Mouse (Mus musculus) left cerebral cortex, adult 11 months (tissue): ENCODE measurements at regions not wholly inside any gene's neighbourhood (a gene's known extent, or its start where the extent isn't known, plus 50 kb on each side); places are given as distances from the start of the nearest gene placed in this dataset.

ENCODE experiments used
- DNase-seq: peaks from one replicate; pipeline ENCODE4 v3.0.0; 2022; ENCODE audit warnings: low spot score

DNA sequence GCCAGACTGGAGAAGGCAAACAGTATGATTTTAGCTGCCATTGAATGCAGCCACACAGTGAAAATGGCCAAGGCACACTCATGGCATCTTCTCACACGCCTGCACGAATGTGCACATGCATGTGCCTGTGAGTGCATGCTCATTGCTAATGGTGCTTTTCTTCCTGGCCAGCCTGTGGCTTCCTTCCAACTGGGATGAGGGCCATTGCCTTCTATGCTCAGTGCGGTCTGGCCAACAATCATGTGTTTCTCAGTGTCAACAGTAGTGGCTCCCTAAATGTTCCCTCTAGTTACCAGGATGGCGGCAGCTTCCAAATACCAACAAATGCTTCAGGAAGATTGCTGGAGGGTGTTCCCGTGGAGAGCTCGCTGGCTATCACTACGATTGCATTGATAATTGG is 131.7 kb upstream of the Sall1 start:
- DNase-seq = no peak

DNA sequence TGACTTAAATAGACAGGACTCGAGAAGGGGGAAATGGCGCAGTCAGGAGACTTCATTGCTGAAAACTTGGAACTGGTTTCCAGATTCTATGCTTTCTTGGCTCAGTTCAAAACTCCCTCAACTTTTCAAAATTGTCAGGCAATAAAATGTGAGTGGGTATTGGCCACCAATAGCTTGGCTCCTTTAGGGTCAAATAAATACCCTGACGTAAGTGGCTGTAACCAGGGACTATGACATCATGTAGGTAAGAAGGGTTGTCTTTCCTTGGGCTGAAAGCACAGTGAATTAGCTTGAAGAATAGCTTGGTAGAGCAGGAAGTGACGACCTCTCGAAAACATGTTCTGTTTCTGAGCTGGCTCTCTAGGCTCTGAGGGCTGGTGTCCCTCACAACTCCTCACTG is 127.6 kb upstream of the Sall1 start:
- DNase-seq = no peak

DNA sequence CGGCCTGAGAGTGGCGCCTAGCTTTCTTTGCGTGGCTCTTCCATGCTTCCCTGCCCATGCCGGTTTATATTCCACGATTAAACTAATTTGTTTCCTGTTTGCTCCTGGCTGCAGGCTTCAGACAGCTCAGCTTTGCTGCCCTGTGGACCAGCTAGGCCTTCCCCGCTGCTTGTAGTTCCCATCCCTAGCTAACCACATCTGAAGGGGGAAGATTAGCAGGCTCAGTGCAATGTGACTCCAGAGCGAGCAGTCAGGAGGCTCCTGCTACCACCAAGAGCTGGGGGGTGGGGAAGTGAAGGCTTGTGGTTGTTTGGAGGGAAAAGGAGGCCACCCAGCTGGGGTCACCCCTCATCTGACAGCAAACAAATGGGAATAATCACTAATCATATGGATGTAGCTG is 125.5 kb upstream of the Sall1 start:
- DNase-seq = no peak

DNA sequence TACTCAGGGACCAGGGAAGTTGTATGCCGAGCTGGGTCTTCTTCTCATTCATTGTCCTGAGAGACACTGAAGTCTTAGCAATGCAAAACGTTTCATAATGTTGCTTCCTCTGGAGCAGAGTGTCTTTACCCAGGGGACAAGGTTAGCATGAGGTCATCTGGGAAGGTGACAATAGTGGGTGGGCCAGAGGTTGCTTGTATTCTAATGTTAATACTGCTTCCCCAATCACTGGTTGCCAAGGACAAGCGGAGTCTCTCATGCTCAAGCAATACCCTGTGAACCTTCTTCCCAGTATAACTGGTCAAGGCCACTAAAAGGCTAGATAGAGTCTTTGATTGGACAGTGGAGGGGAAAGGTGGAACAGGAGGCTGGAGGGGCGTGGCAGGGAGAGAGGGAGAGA is 123.1 kb upstream of the Sall1 start:
- no peak for DNase-seq

DNA sequence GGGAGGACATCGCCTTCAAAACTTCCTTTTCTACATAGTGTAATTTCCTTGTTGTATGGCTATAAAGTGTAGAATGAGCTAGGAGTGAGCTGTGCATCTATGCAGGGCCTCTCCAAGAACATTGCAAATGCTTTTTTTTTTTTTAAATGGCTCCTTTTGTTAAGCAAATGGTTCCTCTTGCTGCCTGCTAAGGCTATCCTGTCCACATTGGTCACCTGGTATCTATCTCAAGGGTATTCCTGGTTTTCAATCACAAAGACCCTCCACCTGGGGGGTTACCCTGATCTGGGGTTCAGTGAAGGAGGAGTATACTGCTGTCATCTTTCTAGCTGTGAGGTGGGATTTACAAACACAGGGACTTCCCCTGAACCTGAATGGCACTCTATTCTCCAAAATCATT is 112.9 kb upstream of the Sall1 start:
- no peak for DNase-seq

DNA sequence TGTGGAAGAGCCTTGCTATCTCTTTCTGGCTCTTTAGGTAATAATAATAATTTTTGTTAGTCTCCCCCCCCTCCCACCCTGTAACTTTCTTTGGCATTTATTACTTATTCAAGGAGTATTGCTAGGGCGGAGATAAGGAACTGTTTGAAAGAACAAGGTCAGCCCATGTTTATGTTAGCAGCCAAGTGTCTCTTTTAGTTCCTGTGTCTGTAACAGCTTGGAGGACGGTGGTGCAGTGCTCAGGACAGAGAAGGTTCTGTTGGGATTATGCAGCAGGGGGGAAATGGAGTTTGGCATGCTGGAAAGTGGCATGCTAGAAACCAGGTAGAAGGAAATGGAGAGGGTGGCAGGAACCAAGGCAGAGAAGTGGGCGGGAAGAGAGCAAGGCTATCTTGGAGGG is 109.6 kb upstream of the Sall1 start:
- no peak for DNase-seq

DNA sequence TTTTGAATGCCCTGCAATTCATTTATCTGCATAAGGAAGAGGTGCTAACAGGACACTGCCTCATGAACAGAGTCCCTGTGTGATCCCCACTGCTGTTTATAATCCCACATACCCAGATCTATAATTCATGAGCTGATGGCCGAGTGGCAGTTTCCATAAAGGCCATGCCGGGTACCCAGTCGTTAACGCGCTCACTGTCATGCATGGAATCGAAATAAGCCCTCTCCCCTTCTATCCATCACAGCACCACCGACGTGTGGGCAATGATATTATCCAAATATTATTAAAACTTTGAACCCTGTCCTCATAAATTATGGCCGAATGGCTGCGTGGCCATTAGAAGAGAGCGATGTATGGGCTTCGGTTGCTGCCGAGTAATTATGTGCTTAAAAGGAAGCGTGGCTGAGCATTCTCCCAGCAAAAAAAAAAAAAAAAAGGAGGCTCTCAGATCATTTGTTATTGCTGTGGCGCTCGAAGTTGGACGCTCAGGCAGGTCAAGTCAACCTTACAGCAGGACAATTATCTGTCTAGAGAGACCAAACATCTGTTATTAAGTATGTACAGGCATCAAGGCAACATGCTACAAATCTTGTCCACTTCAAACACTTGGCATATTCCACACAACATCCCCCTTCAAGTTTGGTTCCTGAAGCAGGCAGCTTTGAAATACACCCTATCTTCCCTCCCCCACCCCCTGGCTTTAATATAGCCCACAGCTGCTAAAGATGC is 109.1 kb upstream of the Sall1 start:
- DNase-seq = no peak

DNA sequence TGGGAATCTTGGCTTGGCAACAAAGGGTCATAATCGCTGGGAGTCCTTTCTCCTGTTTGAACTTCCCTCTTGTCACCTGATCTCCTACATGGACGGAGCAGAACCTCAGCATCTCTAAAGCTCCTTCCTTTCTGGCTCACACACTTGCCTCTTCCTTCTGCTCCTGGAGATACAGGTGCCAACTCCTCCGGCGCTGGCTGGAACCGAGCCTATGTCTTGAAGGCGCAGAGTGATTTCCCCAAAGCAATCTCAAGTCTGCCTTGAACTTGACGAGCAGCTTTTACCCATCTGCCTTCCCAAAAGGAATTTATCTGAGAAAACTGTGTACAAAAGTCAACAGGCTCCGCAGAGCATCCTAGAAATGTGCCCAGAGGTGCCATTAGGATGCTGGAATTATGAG is 108.4 kb upstream of the Sall1 start:
- no peak for DNase-seq

DNA sequence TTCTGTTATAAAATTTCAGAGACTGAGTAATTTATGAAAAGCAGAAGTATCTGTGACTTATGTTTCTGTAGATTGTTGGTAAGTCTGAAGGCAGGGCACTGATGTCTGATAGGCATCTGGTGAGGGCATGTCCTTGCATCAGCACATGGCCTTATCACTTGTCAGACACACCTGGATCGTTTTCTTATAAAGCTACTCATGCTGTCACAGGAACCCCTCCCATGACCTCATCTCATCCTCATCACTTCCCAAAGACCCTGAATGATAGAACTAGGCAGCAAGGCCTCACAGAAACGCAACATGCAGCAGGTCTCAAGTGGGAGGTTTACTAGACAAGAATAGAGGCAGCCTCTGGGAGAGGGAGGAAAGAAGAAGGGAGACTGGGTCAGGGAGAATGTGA is 107.0 kb upstream of the Sall1 start:
- DNase-seq = no peak

DNA sequence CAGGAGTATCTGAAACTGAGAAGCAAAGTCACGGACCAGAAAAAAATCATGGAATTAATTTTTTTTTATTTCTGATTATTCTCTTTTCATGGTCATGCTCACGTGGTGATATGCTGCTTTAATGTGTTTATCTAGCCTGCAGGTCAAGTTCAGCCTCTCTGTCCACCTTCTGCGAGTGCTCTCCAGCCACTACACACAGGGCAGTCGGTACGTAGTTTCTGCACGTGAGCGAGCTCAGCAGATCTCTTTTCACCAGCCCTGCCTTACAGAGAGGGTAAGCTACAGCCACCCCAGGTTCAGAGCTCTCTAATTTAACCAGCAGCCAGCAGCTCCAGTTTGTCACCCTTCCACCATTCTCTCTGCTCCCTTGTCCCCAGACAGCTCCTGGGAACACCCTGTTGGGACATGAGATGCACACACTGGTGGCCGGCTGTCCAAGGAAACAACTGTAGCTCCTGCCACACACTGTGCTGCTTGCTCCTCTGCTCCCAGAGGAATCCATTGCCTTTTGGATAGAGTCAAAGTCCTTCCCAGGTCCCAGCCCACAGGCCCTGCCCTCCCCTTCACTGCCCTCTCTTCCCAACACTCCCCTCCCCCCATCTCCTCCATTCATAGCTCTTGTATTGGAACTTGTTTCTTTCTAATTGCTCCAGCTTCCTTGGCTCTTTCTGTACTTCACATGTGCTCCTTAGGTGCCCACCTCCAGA is 97.7 kb upstream of the Sall1 start:
- no peak for DNase-seq

DNA sequence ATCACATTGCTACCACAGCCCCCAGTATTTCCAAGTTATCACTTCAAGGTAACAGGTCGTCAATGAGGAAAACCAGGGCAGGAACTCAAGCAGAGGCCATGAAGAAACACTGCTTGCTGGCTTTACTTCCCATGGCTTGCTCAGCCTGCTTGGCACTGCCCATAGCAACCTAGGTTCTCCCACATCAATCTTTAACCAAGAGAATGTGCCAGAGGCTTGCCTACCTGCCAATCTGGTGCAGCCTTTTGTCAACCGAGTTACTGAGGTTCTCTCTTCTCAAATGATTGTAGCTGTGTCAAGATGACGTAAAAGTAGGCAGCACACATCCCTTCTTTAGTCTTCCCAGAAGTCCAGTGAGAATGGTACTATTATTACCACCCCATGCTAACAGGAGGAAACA is 95.9 kb upstream of the Sall1 start:
- DNase-seq = no peak

DNA sequence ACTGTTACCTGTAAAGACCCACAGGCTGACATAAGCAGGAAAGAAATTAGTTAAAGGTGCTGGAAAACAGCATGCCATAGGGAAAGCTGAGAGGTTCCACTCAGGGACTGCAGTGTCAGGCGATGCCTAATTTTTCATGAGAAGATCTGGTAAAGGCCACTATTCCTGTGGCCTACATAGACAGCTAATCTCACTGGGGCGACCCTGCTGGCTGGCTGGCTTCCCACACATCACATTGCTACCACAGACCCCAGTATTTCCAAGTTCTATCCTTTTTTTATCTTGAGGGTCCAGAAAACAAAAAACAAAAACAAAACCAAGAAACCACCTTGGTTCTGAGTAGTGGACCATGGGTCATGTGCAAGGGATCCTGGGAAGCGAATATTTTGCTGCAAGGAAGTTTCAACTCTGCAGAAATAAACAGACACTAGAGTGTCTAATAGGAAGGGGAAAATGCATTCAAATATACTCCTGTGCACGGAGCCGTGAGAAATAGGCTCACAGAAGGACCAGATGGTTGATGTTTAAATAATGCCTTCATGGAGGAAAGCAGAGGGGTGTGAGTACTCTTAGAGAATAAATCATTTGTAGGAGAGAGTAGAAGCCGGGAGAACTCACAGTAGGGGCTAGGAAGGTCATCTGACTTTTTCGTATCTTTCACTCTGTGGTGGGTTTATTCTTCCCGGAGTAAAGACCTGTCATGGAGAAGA is 94.6 kb upstream of the Sall1 start:
- DNase-seq = no peak

DNA sequence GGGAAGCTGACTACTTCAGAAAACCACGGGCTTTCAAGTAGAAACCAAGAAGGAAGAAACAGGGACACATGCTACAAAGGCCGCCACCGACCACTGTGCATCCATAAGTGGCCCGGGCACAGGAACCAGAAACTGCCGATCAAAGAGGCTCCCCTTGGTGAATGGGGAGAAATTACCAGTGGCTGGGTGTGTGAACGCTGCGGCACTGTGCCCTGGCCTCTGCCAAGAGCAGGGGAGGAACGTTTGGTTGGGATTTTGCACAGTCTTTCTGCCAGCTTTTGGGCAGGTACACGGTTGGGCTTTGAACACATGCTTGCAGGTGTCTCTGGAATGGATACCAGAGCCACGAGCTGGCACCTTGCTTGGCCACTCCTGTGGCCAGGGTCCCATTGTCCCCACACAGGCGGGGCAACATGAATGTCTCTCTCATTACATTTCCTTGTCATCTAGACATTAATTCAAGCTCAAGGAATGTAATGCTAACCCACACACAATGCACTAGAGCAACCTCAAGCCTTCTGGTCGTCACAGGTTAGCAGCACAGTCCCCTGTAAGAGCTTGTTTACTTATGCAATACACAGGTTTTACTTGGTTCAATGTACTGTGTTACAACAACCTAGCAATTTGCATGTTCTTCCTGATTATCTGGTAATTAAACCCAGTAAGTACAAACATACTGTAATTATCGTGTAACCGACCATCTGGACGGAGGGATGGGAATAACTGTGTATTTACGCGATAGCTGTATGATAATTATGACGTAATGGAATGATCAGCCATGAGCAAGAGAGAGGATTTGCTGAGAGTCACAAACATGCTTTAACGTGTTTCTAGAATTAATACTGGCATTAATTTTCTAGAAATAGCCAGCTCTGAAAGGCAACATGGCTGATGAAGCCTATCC is 90.9 kb upstream of the Sall1 start:
- no peak for DNase-seq

DNA sequence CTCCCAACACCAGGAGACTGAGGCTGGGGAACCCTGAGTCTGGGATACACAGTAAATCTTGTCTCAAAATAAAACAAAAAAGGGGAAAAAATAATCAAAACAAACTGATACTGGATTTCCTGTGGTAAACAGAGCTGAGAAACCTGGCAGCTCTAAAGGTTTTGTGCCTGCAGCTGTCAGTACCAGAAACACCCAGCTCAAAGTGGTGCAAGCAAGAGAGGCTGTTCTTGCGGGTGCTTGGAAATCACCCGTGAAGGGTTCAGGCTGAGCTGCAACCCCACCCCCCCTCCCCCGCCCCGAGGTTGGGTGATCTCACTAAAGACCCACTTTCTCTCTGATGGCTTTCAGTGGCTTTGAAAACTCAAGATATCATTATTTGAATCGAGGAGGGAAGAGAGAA is 90.1 kb upstream of the Sall1 start:
- no peak for DNase-seq

DNA sequence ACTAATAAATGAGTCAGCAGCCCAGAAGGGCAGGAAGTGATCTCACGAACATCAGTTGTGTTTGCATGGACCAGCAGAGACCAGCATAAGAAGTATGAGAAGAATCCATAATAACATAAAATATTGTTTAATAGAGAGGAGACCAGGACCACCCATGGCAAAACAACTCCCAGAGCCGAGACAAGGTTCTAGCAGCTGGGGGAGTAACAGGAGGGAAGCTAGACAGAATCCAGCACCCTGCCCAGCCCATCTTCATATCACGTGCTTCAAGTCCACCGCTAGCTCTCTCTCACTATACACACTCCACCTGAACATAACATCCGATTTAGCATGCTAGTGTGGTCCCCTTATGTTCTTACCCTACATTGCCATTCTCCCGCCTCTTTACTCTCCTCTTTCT is 77.1 kb upstream of the Sall1 start:
- no peak for DNase-seq

DNA sequence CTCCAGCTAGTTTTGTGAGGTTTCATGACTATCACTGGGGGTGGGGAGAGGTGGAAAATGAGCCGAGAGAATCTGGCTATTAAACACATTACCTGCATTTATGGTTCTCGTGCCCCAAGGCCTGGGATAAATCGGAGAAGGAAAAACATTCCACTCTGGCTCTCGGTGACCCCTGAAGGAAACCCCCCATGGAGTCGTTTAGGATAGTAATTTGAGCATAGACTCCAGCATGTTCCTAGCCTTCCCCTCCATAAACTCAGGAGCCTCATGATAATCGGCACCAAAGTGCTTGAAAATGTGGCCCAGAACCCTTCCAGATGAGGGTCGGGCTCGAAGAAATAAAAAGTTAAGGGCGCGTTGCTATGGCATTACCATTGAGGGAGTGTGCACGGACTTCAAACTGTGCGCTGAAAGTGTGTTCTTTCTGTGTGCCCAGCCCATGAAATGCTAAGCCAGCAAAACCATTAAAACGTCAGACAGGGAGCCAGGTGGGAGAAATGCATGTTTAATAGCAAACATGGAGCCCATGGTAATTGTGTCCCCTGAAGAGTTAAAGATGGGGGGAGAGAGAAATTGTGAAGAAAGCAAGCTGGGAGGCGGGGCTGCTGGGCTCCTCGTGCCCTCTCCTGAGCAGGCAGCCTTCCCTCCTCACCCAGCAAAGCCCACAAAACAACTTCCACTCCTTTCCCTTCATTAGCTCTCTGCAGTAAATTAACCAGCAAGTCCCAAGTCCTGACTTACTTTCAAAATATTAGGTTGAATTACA is 64.1 kb upstream of the Sall1 start:
- DNase-seq = no peak

DNA sequence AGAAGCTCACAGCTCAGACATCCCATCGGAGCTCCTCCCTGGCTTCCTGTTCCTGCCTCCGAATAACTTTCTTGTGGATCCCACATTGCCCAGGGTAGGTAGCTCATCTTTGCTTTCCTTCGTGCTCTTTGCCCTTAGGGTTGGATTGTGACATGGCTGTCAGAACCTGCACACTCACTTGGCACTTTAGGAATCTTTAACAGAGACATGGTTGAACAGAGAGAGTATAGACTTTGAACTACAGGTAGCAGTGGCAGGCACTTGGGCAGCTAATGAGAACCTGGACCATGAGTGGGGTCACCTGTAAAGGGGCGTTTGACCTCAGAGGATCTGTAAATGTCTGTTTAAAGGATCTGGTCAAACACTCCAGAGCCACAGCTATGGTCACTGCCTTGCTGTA is 62.4 kb upstream of the Sall1 start:
- DNase-seq = no peak

DNA sequence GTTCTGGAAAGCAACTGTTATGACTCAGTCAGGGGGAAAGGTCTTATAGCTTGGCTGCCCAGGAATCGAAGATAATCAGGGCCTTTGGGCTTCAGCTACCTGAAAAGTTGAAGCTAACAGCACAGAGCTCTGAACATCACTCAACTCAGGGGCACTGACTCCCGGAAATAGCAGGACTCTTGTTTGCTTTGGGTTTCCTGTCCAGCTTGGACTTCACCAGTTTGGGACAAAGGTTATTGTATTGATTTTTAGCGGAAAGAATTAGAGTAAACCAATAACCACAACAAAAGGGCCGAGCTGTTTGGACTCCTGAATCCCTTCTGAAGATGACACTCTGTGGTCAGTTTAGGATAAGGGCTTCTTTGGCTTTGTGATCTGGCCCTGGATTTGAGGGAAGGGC is 53.4 kb upstream of the Sall1 start:
- no peak for DNase-seq
